Mouse (Mus musculus) ES-Bruce4 (cell line): ENCODE data around the gene Car6. TPM values are rescaled to one million over a fixed set of nuclear protein-coding genes. Genes with fewer than 3 reads are reported as not detected.
A peak's percentile ranks its signal among the peaks of the same experiment; 100 is the strongest.

Source experiments
- H3K27ac ChIP-seq: 2 replicates; pipeline ENCODE4 v1.5.1; 2012; ENCODE audit warnings: low read length, inconsistent platforms; ENCODE audit not compliant: insufficient read depth
- H3K27me3 ChIP-seq: 2 replicates; pipeline ENCODE4 v1.6.1; 2012; ENCODE audit warnings: mild to moderate bottlenecking, low read length, inconsistent platforms; ENCODE audit not compliant: control insufficient read depth, poor library complexity, insufficient read depth, severe bottlenecking
- H3K36me3 ChIP-seq: 2 replicates; pipeline ENCODE4 v1.6.1; 2012; ENCODE audit warnings: inconsistent platforms, mild to moderate bottlenecking, low read length, moderate library complexity; ENCODE audit not compliant: control insufficient read depth, poor library complexity, insufficient read depth, severe bottlenecking
- H3K4me1 ChIP-seq: one replicate; pipeline ENCODE4 v1.8.1; 2011; ENCODE audit warnings: low read length; ENCODE audit not compliant: control insufficient read depth, insufficient read depth
- H3K4me3 ChIP-seq: 2 replicates; pipeline ENCODE4 v1.5.1; 2011; ENCODE audit warnings: low read depth, mild to moderate bottlenecking, low read length
- H3K9ac ChIP-seq: 2 replicates; pipeline ENCODE4 v1.6.1; 2012; ENCODE audit warnings: low read depth, mild to moderate bottlenecking, inconsistent platforms; ENCODE audit not compliant: poor library complexity, severe bottlenecking
- H3K9me3 ChIP-seq: replicated peaks from 2 replicates; pipeline ENCODE4 v1.6.1; 2012; ENCODE audit warnings: mild to moderate bottlenecking, low read length, inconsistent platforms; ENCODE audit not compliant: control insufficient read depth, poor library complexity, insufficient read depth, severe bottlenecking
- CTCF ChIP-seq: IDR thresholded peaks from one replicate; pipeline ENCODE4 v1.8.1; 2011; ENCODE audit warnings: low read depth, low read length
- EP300 ChIP-seq: IDR thresholded peaks from 2 replicates; pipeline ENCODE4 v1.6.1; 2011; ENCODE audit warnings: low read depth, low read length; ENCODE audit not compliant: insufficient read depth
- POLR2A ChIP-seq: IDR thresholded peaks from one replicate; pipeline ENCODE4 v1.8.1; 2011; ENCODE audit warnings: low read length; ENCODE audit not compliant: insufficient read depth
- polyA plus RNA-seq: library from polyadenylated mRNA; stranded (reverse); fragments of >200 nt; gene quantifications from 2 replicates; pipeline ENCODE4 v1.2.4, GENCODE M21; 2011; ENCODE audit warnings: low read depth; ENCODE audit not compliant: missing spikeins, insufficient read depth, insufficient read length

Car6 gene
- polyA plus RNA-seq, 1 experiment, result not detected

GRCm38 (mm10) chr4:150237636-150238361 lies 36.7 kb upstream of the Car6 start:
- peak overlapping the region; percentile 69 for H3K27ac ChIP-seq
- TF ChIP-seq EP300 (no peak), CTCF (no peak), POLR2A (no peak)
- H3K4me1 ChIP-seq, result peaks cover 8% of the 10 kb centered on the region
- H3K4me3 ChIP-seq, result peak overlapping the region; percentile 99
- H3K27me3 ChIP-seq, result no peaks in the 10 kb centered on the region
- no peaks in the 10 kb centered on the region for H3K9me3 ChIP-seq
- H3K36me3 ChIP-seq, result peaks cover 38% of the 10 kb centered on the region
- peak overlapping the region; percentile 81 for H3K9ac ChIP-seq

DNA sequence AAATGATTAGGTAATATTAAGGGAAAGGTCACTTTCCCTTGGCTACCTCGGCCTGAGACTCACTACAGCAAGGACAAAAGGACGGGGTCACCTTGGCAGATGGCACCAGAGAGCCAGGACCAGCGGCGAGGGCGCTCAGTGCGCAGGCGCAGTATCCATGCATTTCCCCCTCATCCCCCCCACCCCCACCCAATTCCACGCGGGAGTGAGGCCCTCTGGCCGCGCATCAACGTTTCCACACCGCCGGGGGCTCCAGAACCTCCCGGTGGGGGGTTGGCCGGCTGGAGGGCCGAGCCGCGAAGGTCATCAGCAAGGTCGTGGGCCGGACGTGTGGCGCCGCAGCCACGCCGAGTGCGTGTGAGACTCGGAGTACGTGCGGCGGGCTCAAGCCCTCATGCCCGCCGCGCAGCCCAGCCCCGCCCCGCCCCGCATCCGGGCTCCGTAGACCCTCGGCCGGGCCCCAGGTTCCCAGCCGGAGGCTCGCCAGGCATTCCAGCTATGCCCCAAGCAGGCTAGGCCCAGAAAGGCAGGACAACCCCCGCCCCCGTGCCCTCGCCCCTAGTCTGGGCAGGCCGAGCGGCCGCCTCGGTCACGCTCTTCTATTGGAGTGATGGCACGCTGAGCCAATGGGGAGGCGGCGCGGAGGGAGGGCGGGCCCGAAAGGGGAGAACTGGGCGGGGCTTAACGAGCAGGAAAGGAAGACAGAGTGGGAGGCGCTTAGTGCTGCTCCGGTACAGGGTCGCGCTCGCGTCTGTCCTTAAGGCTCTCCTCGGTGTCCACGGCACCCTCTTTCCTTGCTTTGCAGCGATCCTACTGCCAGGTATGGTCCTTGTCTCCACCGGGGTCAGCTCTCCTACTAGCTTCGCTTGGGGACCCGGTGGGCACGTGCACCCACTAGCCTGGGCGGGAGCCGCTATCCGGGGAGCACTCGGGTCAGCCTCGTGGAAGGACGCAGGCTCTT lies 35.7 kb upstream of the Car6 start, which contains the start of gene Eno1:
TSS of gene Eno1 (plus strand) at position 201 of the 961 bp plus-strand sequence.
- H3K36me3 ChIP-seq, result peaks cover 28% of the 10 kb centered on the region
- peak within 1 kb of the TSS; percentile 69 for H3K27ac ChIP-seq
- peaks cover 8% of the 10 kb centered on the region for H3K4me1 ChIP-seq
- H3K9ac ChIP-seq, result peak within 1 kb of the TSS; percentile 81
- peak within 1 kb of the TSS; percentile 99 for H3K4me3 ChIP-seq
- TF ChIP-seq EP300 (peak; percentile 33; the same call in 1 of the 2 replicates), POLR2A (peak; percentile 92), CTCF (no peak)
- no peaks in the 10 kb centered on the region for H3K27me3 ChIP-seq
- no peaks in the 10 kb centered on the region for H3K9me3 ChIP-seq

DNA sequence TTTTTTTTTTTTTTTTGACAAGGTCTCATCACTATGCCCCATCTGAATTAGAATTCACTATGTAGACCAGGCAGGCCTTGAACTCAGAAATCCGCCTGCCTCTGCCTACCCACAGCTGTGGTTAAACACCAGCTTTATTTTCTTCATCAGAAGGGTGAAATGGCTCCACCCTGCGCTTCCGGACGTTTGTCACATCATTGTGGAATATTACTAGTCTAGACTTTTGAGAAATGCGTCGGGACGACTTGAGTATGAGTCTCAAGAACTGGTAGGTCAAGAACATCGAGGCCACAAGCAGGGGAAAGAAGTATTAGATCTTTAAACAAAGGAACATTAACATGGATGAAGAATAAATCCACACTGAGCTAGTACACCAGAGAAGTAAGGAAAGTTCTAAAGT lies 34.9 kb upstream of the Car6 start:
- no peaks in the 10 kb centered on the region for H3K27me3 ChIP-seq
- H3K4me3 ChIP-seq, result peak overlapping the region; percentile 63
- peaks cover 21% of the 10 kb centered on the region for H3K36me3 ChIP-seq
- peak overlapping the region; percentile 81 for H3K9ac ChIP-seq
- H3K4me1 ChIP-seq, result peaks cover 5% of the 10 kb centered on the region
- no peaks in the 10 kb centered on the region for H3K9me3 ChIP-seq
- TF ChIP-seq EP300, result no peak
- no peak for TF ChIP-seq CTCF
- TF ChIP-seq POLR2A, result no peak
- peak overlapping the region; percentile 48; the same call in 1 of the 2 replicates for H3K27ac ChIP-seq

DNA sequence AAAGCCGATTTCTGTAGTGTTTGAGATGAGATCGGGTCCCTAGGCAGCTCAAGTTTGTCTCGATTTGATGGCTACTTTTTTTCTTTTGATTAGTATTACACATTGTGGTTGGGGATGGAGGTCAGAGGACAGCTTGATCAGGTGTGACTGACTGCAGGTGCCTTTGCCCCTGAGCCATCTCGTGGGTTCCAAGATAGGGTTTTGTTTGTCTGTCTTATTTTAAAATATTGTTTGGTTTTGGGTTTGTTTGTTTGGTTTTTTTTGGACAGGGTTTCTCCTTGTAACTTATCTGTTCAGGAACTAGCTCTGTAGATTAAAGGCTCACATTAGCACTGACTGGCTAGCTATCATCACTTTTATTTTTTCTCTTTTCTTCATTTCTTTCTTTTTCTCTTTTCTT lies 34.5 kb upstream of the Car6 start:
- Histone ChIP-seq H3K4me1 (peaks cover 6% of the 10 kb centered on the region), H3K4me3 (no peak overlapping the region), H3K27ac (no peak overlapping the region), H3K9me3 (no peaks in the 10 kb centered on the region), H3K36me3 (peaks cover 16% of the 10 kb centered on the region), H3K9ac (no peak overlapping the region), H3K27me3 (no peaks in the 10 kb centered on the region)
- TF ChIP-seq POLR2A, result no peak
- TF ChIP-seq CTCF, result no peak
- no peak for TF ChIP-seq EP300

- Histone ChIP-seq H3K27ac (no peak overlapping the region), H3K9ac (no peak overlapping the region), H3K4me3 (no peak overlapping the region), H3K27me3 (no peaks in the 10 kb centered on the region), H3K9me3 (no peaks in the 10 kb centered on the region), H3K36me3 (peaks cover 12% of the 10 kb centered on the region), H3K4me1 (peaks cover 9% of the 10 kb centered on the region)
- no peak for TF ChIP-seq EP300
- TF ChIP-seq CTCF, result no peak
- TF ChIP-seq POLR2A, result no peak
Observed at GRCm38 (mm10) chr4:150234599-150235327, 33.6 kb upstream of the Car6 start.
